ENCODE assay signal across 22 mouse cellular contexts in the genomic region with DNA sequence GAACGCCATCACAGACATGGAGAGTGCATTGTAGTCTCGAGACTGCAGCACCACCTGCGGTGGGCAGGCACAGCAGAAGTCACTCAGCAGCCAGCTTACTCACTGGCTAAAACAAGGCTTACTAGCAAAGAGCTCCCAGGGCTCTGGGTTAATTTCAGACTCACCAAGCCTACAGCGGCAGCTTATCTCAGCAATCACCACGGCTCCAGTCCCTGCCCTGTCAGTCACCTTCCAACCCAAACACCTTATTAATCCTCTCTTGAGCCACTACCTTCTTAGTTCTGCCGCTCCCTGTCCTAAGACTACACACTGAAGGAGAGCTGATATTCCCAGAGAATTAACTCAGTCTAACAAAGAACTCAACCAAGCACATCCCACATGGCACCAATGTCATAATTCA. TPM values are rescaled to one million over a fixed set of nuclear protein-coding genes. Genes with fewer than 3 reads are reported as not detected.
DNase-seq lines count a peak whose midpoint lies in the region; ATAC-seq and TF ChIP-seq lines count a peak whose summit lies in the region.
"Had no signal": no experiment of that assay in that cellular context is flagged by ENCODE, and none has a peak within 500 bp of the region (broad histone marks: within the 10 kb centered on the region; RNA-seq: fewer than 3 reads in every experiment).

No protein-coding gene starts in this region.

- H3K27ac ChIP-seq in stomach, postnatal 0 days (replicated peaks) = 0 out of 2 replicates have a peak overlapping the region, but pooled peaks have one; percentile 13
- no peak overlapping the region for H3K27ac ChIP-seq in midbrain, embryonic 10.5 days (replicated peaks)
- H3K27ac ChIP-seq in kidney, embryonic 16.5 days (ENCODE audit: low read length) = no peak overlapping the region
- H3K27ac ChIP-seq: embryonic facial prominence, embryonic 13.5 days; embryonic facial prominence, embryonic 15.5 days; forebrain, embryonic 13.5 days; forebrain, embryonic 15.5 days had no signal

- no peak for TF ChIP-seq EP300 in stomach, postnatal 0 days (optimal IDR thresholded peaks at IDR 0.05)

- H3K4me3 ChIP-seq in stomach, postnatal 0 days (ENCODE audit: low read depth, low read length) = no peak overlapping the region
- H3K4me3 ChIP-seq in midbrain, embryonic 10.5 days = no peak overlapping the region
- H3K4me3 ChIP-seq in kidney, embryonic 16.5 days (ENCODE audit: low read length) = no peak overlapping the region
- H3K4me3 ChIP-seq: embryonic facial prominence, embryonic 13.5 days; embryonic facial prominence, embryonic 15.5 days; erythroblast, embryonic 14.5 days; forebrain, embryonic 13.5 days; forebrain, embryonic 15.5 days had no signal

- peak; percentile 73 for ATAC-seq in stomach, postnatal 0 days (ENCODE audit: low FRiP score, low TSS enrichment)
- ATAC-seq in kidney, embryonic 16.5 days (ENCODE audit: low FRiP score, low TSS enrichment) = no peak
- ATAC-seq: forebrain, embryonic 13.5 days; forebrain, embryonic 15.5 days; forebrain, postnatal 0 days had no signal

- DNase-seq in retina, adult 2 months (ENCODE audit: low read depth, low spot score) = peak; percentile 75
- no peak for DNase-seq in retina, embryonic 14.5 days (ENCODE audit: low spot score)
- peak; percentile 56 for DNase-seq in retina, postnatal 1 day
- DNase-seq in stomach, postnatal 0 days (ENCODE audit: low spot score) = no peak
- no peak for DNase-seq in midbrain, embryonic 10.5 days (ENCODE audit: low spot score)
- DNase-seq: adrenal gland, adult 2 months; adrenal gland, postnatal 10 days; adrenal gland, postnatal 25 days; cerebellum, adult 11 months; cerebellum, adult 2 months; cerebellum, adult 9-10 months; cerebellum, postnatal 10 days; embryo, embryonic 11 days; forebrain, postnatal 0 days had no signal

- 69% methylated on average over 6 of the region's 6 CpGs for WGBS in stomach, postnatal 0 days
- 82% methylated on average over 6 of the region's 6 CpGs for WGBS in midbrain, embryonic 10.5 days
- WGBS in kidney, embryonic 16.5 days = 75% methylated on average over 6 of the region's 6 CpGs

- H3K9me3 ChIP-seq in stomach, postnatal 0 days (ENCODE audit: control insufficient read depth, low read length) = no peaks in the 10 kb centered on the region
- no peaks in the 10 kb centered on the region for H3K9me3 ChIP-seq in midbrain, embryonic 10.5 days (replicated peaks)
- no peaks in the 10 kb centered on the region for H3K9me3 ChIP-seq in kidney, embryonic 16.5 days (ENCODE audit: low read length)
- H3K9me3 ChIP-seq: embryonic facial prominence, embryonic 13.5 days; embryonic facial prominence, embryonic 15.5 days; forebrain, embryonic 13.5 days; forebrain, embryonic 15.5 days had no signal

- no peak overlapping the region for H3K4me2 ChIP-seq in stomach, postnatal 0 days (replicated peaks; ENCODE audit: low read depth)
- H3K4me2 ChIP-seq in kidney, embryonic 16.5 days (replicated peaks; ENCODE audit: low read depth, low read length) = no peak overlapping the region
- H3K4me2 ChIP-seq: embryonic facial prominence, embryonic 13.5 days; embryonic facial prominence, embryonic 15.5 days; forebrain, embryonic 13.5 days; forebrain, embryonic 15.5 days had no signal

- H3K27me3 ChIP-seq in stomach, postnatal 0 days (ENCODE audit: control insufficient read depth, insufficient read depth, low read length) = no peaks in the 10 kb centered on the region
- no peaks in the 10 kb centered on the region for H3K27me3 ChIP-seq in midbrain, embryonic 10.5 days (ENCODE audit: low read depth, poor library complexity, severe bottlenecking)
- H3K27me3 ChIP-seq in kidney, embryonic 16.5 days (ENCODE audit: insufficient read depth, low read length) = no peaks in the 10 kb centered on the region
- H3K27me3 ChIP-seq: embryonic facial prominence, embryonic 13.5 days; embryonic facial prominence, embryonic 15.5 days; forebrain, embryonic 13.5 days; forebrain, embryonic 15.5 days had no signal

- peaks cover 4% of the 10 kb centered on the region; the same call in 1 of the 2 replicates for H3K36me3 ChIP-seq in stomach, postnatal 0 days (ENCODE audit: control insufficient read depth, insufficient read depth, low read length)
- H3K36me3 ChIP-seq in midbrain, embryonic 10.5 days = peaks cover 68% of the 10 kb centered on the region
- 0 out of 2 replicates have a peak, but pooled peaks cover 4% of the 10 kb centered on the region for H3K36me3 ChIP-seq in kidney, embryonic 16.5 days (ENCODE audit: insufficient read depth, low read length)

- no peaks in the 10 kb centered on the region for H3K4me1 ChIP-seq in stomach, postnatal 0 days (replicated peaks; ENCODE audit: control insufficient read depth, insufficient read depth)
- H3K4me1 ChIP-seq in midbrain, embryonic 10.5 days = peaks cover 8% of the 10 kb centered on the region
- no peaks in the 10 kb centered on the region for H3K4me1 ChIP-seq in kidney, embryonic 16.5 days (ENCODE audit: insufficient read depth, low read length)

- no peak overlapping the region for H3K9ac ChIP-seq in stomach, postnatal 0 days (ENCODE audit: low read length)
- no peak overlapping the region for H3K9ac ChIP-seq in kidney, embryonic 16.5 days (replicated peaks; ENCODE audit: low read length)
- H3K9ac ChIP-seq: embryonic facial prominence, embryonic 13.5 days; embryonic facial prominence, embryonic 15.5 days; forebrain, embryonic 13.5 days; forebrain, embryonic 15.5 days; forebrain, postnatal 0 days had no signal

- TF ChIP-seq CTCF in stomach, postnatal 0 days (IDR thresholded peaks at IDR 0.05; ENCODE audit: low read depth) = no peak

RNA-seq across cellular contexts. Expression of gene Madd, which starts 7.4 kb away (rescaled TPM):
- 7.5 and 8.7 TPM in 2 replicates for polyA plus RNA-seq in stomach, postnatal 0 days (2015; fragmentation: Nextera tagmentation; extraction: Ambion mirVana)
- 16.9 and 21.2 TPM in 2 replicates for polyA plus RNA-seq in midbrain, embryonic 10.5 days (2016; fragmentation: Nextera tagmentation; extraction: Ambion mirVana)
- 9.9 and 10.5 TPM in 2 replicates for polyA plus RNA-seq in kidney, embryonic 16.5 days (2015; fragmentation: Nextera tagmentation; extraction: Ambion mirVana)

RNA-seq across cellular contexts. Expression of gene Nr1h3, which starts 26.4 kb away (rescaled TPM):
- polyA plus RNA-seq in stomach, postnatal 0 days (2015; fragmentation: Nextera tagmentation; extraction: Ambion mirVana) = 1.8 and 2.2 TPM in 2 replicates
- polyA plus RNA-seq in midbrain, embryonic 10.5 days (2016; fragmentation: Nextera tagmentation; extraction: Ambion mirVana) = 2.3 and 3.1 TPM in 2 replicates
- polyA plus RNA-seq in kidney, embryonic 16.5 days (2015; fragmentation: Nextera tagmentation; extraction: Ambion mirVana) = 3.5 and 4.6 TPM in 2 replicates

RNA-seq across cellular contexts. Expression of gene Acp2, which starts 26.5 kb away (rescaled TPM):
- 11.6 and 13.5 TPM in 2 replicates for polyA plus RNA-seq in stomach, postnatal 0 days (2015; fragmentation: Nextera tagmentation; extraction: Ambion mirVana)
- 28.3 and 35.3 TPM in 2 replicates for polyA plus RNA-seq in midbrain, embryonic 10.5 days (2016; fragmentation: Nextera tagmentation; extraction: Ambion mirVana)
- 28.8 and 29.7 TPM in 2 replicates for polyA plus RNA-seq in kidney, embryonic 16.5 days (2015; fragmentation: Nextera tagmentation; extraction: Ambion mirVana)

RNA-seq across cellular contexts. Expression of gene Mybpc3, which starts 58.3 kb away (rescaled TPM):
- polyA plus RNA-seq in stomach, postnatal 0 days (2015; fragmentation: Nextera tagmentation; extraction: Ambion mirVana) = 0.02 and 0.07 TPM in 2 replicates
- polyA plus RNA-seq in midbrain, embryonic 10.5 days (2016; fragmentation: Nextera tagmentation; extraction: Ambion mirVana) = 0.02 TPM in 1 of 2 replicates, not detected in the other
- polyA plus RNA-seq in kidney, embryonic 16.5 days (2015; fragmentation: Nextera tagmentation; extraction: Ambion mirVana) = 0.30 and 0.44 TPM in 2 replicates
- polyA plus RNA-seq: adrenal gland, adult 2 months; C2C12; erythroblast, embryonic 14.5 days; forebrain, embryonic 11.5 days; forebrain, embryonic 13.5 days; forebrain, embryonic 15.5 days had no signal

Comparison
In these comparisons a context has a peak if more than half of its experiments do, and no peak if none do; other contexts are left out.
1. DNase-seq: peak in retina, adult 2 months (single experiment) and retina, postnatal 1 day (single experiment); none in retina, embryonic 14.5 days (single experiment), stomach, postnatal 0 days (single experiment) and midbrain, embryonic 10.5 days (single experiment).